Mouse (Mus musculus) cerebellum, postnatal 25 days (tissue): ENCODE data around the gene H2-D1.
"Not testable (repeated sequence)": the region's sequence is repeated elsewhere in the genome, so short reads cannot be mapped to it uniquely, and the experiment has no call there.

ENCODE experiments used
- DNase-seq, 2 experiments: peaks; one replicate each; pipeline ENCODE4 v3.0.0; 2021; ENCODE audit warnings: mixed read lengths in 2 of 2

Gene H2-D1

GRCm38 (mm10) chr17:35304478-35304877 is 41.9 kb downstream of the H2-D1 start:
- DNase-seq, result no peak

GRCm38 (mm10) chr17:35304921-35305320 is 42.4 kb downstream of the H2-D1 start:
- not testable (repeated sequence) for DNase-seq
